Mouse (Mus musculus): ENCODE data around the gene Zbtb25. TPM values are rescaled to one million over a fixed set of nuclear protein-coding genes. Genes with fewer than 3 reads are reported as not detected.

Zbtb25 gene
- total RNA-seq, 2 experiments from 2014 or later = 20.2 to 21.4 TPM

DNA sequence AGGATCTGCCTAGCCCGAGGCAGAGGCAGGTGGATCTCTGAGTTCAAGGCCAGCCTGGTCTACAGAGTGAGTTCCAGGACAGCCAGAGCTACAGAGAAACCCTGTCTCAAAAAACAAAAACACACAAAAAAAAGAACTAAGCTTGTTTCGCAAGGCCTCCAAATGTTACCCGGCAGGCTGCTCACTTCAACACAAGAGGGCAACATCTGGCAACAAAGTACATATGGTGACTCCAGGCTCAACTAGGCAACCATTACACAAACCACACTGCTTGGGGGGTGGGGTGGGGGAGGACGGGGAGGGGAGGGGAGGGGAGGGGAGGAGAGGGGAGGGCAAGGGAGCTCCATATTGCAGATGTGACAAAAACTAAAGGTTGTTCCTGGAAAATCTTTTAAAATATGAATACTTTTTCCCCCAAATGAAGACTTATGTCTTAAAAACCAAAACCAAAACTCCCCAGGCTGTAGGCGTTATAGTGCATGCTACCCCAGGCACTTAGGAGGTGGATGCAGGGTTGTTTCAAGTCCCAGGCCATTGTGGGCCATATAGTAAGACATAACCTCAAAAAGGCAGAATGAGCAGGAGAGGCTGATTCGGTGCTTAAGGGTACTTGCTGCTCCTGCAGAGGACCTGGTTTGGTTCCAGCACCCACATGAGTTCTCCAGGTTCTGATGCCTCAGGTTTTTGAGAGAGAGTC is 23.5 kb downstream of the Zbtb25 start:
- DNase-seq (ENCODE audit: extremely low spot score in 1 of 2, low spot score in 1 of 2) = no peak

DNA sequence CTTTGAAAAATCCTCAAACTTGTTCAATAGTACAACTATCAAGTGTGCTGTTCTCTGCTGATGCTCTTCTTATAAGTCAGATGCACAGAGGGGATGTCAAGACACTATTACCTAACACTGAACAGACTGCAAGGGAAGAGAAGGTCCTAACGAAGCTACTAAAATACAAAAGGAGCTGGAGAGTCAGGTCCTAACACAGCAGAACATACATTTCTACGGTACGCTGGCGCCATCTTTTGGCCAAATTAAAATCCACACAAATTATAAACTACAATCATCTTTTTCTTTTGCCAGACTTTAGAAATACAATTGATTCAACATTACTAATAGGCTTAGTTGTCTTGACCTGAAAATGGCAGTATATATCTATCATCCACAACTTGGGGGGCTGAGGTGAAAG is 28.3 kb downstream of the Zbtb25 start:
- peak in 1 of 2 experiments; percentile 77 for DNase-seq (ENCODE audit: extremely low spot score in 1 of 2, low spot score in 1 of 2)

DNA sequence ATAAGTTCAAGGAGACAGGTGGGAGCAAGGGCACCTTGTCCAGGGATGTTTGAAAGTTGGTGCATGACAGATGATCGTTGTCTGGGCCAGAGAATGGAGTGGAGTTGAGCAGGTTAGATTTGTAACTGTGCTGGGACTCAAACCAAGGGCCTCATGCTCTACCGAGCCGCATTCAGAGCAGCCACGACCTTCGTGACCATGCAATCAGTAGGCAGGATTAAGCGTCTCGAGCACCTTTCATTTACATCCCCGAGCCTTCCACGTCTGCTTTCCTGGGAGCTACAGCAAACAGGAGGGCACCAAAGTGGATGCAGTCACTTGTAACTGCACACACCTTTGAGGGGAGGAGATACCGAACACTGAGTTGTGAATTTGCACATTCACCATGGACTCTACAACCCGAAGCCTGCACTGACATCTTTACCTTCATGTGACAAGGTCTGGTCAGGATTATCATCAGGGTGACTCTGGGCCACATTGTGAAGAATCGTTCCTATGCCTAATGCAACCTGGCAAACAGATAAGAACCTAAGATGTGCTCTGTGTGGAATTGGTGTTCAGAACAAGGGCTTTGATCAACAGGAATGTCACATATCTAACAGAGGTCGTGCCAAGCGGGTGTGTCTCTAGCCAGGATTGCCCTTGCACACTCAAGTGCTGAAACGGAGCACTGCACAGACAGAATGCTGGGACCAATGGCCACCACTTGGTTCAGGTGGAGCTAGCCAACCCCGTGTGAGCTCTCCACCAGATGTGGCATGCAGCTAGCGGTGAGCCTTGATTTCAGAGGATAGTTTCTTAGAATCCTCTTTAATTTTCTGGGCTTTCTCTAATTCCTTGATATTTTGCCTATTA is 33.1 kb downstream of the Zbtb25 start:
- DNase-seq (ENCODE audit: extremely low spot score in 1 of 2, low spot score in 1 of 2) = no peak

DNA sequence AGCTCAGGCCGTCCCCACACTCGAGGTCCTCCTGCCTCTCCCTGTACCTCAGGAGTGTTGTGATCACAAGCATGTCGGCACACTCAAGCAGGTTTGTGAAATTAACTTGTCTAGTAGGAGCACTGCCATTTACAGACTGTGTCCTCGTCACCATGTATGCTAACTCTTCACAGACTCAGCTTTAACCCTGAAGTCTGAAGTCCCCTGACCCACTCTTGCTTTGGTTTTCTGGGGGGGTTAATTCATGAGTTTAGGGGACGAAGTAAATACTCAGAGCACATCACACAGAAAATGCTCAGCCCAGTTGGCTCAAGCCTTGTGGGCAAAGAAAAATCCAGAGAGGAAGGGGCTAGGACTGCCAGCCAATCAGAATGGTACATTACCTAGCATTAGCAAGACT is 33.8 kb downstream of the Zbtb25 start:
- no peak for DNase-seq (ENCODE audit: extremely low spot score in 1 of 2, low spot score in 1 of 2)

DNA sequence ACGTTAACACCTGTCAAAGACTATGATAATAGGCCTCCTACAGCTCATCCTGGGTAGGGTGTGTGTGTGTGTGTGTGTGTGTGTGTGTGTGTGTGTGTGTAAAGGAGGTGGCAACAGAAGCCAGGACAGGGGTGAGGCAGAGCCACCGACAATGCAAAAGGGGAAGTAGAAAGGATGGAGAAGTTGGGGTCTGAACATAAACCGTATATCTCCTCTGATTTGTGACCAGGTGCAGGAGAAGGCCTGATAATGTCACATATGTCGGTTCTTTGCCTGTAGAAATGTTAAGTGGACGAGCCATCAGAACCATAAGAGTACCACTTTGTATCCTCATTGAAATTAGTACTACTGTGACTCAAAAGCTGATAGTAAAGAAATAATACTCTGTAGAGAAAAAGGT is 35.7 kb downstream of the Zbtb25 start:
- no peak for DNase-seq (ENCODE audit: extremely low spot score in 1 of 2, low spot score in 1 of 2)

DNA sequence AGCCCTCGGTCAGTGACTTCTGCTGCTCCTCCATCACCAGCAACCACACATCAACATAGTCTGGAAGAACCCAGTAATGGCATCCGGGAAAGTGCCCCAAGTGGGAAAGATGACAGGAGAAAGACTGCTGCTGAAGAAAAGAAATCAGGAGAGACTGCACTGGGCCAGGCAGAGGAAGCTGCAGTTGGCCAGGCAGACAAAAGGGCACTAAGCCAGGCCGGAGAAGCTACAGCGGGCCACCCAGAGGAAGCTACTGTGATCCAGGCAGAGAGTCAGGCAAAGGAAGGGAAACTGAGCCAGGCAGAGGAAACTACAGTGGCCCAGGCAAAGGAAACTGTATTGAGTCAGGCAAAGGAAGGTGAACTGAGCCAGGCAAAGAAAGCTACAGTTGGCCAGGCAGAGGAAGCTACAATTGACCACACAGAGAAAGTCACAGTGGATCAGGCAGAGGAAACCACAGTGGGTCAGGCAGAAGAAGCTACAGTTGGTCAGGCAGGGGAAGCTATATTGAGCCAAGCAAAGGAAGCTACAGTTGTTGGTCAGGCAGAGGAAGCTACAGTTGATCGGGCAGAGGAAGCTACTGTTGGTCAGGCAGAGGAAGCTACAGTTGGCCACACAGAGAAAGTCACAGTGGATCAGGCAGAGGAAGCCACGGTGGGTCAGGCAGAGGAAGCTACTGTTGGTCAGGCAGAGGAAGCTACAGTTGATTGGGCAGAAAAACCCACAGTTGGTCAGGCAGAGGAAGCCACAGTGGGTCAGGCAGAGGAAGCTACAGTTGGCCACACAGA is 40.6 kb downstream of the Zbtb25 start:
- no peak for DNase-seq (ENCODE audit: extremely low spot score in 1 of 2, low spot score in 1 of 2)

DNA sequence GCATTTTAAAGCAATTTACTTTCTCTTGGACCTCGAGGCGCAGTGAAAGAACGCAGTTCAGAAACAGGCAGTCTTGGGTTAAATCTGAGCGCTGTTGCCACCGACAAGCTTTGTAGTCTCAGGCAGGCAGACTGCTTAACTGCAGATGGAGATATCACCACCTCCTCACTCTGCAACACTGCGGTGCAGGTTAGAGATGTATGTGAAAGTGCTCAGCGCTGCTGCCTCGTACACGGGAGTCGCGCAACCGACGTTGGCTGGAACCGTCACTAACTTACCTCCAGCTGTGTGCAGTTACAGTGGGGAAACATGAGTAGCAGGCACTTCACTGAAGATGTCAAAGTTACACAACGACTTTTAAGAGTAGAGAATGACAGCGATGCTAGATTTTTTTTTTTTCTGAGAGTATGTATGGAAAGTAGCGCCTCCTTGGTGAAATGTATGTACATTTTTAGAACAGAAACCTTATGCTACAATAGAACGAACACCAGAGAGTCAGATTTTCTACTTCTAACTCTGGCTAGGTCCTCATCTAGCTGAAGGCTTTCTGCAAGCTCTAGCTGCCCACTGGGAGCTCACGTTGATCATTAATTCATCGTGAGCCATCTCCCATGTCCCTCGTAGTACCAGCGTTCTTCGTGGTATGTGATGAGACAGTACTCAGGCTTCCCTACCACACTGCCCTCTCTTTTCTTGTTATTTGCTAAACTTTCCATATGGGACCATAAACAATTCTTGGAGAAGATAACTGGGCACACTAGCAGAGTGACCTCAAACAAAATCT is 42.8 kb downstream of the Zbtb25 start:
- DNase-seq (ENCODE audit: extremely low spot score in 1 of 2, low spot score in 1 of 2) = no peak

DNA sequence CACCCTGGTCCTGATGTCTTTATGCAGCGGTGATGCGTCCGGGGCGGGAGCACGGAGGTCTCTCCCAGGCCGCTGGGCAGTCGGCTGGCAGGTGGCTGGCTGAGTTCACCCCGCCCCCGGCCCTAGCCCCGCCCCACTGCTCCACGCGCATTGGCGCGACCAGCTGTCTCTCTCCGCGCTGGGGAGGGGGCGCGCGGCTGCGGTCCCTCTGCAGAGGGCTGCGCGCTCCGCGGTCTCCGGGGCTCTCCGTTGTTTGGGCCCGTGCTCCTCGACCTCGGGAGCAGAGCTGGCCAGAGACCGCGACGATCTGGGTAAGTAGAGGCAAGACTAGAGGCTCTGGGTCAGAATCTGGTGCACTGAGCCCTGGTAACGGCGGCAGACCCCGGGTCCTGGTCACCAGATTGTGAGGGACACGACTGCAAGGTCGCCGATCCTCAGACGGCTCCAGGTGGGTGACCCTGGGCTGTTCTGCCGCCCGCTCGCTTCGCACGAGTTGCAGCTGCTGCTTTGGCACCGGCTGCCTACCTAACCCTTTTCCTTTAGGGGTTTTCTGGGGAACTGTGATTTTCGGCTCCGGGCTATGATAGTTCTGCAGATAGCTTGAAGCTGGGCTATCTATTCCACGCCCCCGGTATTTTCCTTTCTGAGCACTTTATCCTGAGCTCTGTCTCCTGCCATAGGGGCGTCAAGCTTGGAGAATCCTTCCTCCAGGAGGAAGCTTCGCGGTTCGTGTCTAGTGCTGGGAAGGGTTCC is 44.5 kb downstream of the Zbtb25 start, which contains the start of gene Akap5:
Gene Akap5, plus strand, starts transcription at position 213 of the 753 bp plus-strand sequence.
- DNase-seq (ENCODE audit: extremely low spot score in 1 of 2, low spot score in 1 of 2) = peak; percentile 70 to 74

DNA sequence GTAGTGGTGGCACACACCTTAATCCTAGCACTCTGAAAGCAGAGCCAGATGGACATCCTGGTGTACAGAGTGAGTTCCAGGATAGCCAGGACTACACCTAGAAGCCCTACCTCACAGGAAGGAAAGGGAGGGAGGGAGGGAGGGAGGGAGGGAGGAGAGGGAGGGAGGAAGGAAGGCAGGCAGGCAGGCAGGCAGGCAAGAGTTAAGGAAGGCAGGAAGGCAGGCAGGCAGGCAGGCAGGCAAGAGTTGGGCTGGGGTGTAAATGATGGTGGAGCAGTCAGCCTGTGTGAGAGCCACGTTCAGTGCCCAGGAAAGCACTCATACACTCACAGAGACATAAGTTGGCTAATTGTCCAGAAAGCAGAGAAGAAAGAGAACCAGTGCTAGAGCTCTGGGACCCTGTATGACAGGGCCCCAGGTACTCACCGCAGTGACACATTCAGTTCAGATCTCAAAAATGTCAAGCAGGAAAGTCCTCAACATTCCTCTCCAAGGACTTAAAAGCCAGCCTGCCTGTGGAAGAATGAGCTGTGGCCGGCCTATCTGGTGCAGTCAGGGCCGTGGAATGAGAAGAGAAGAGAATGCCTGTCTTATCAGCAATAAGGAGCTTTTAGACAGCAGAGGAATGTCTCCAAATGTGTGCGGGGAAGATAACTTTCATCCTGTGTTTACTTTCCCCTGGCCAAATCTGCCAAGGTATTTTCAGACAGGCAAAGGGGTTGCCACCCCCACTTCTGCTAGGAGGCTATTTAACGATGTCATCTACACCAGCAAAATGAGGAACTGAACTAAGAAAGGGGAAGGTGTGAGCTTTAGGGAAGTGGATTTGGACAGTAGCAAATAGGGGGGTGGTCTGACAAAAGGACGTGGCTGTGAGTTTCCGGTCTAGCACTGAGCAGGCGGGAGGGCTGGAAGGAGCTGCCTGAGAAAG is 50.9 kb downstream of the Zbtb25 start:
- DNase-seq (ENCODE audit: extremely low spot score in 1 of 2, low spot score in 1 of 2) = no peak

DNA sequence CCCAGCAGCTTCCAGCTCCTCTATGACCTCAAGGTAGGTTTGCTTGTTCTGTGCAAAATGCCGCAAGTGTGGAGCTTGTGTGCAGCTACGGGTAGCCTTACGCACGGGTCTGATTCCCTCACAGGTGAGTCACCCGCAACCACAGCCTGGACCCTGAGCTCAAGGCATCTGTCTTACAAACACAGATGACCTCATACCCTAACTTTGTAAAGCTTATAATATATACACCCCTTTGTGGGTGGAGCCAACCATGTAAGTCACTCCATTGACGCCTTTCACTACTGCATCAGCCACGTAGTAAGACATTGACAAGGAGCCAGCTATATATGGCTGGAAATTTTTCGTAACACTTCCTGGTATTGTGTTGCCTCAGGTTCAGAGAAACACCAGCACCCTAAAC is 57.5 kb downstream of the Zbtb25 start:
- no peak for DNase-seq (ENCODE audit: extremely low spot score in 1 of 2, low spot score in 1 of 2)

DNA sequence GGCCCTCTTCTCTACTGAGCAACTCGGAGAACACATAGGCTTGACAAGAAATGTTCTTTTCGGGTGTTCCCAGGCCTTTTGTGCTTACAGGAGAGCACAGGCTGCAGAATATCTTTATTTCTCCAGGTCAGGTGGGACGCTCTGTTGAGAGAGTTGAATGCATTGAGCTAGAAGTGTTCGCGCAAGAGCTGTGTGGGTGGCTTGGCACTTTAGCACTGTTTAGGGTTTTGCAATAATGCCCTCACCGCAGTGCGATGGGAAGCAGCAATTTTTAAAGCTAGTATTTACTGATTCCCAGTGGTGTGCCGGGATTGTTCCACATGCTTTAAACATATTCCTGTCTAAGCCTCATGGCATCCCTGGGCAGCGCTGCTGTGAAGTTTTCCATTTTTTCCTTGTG is 58.2 kb downstream of the Zbtb25 start:
- no peak for DNase-seq (ENCODE audit: extremely low spot score in 1 of 2, low spot score in 1 of 2)

DNA sequence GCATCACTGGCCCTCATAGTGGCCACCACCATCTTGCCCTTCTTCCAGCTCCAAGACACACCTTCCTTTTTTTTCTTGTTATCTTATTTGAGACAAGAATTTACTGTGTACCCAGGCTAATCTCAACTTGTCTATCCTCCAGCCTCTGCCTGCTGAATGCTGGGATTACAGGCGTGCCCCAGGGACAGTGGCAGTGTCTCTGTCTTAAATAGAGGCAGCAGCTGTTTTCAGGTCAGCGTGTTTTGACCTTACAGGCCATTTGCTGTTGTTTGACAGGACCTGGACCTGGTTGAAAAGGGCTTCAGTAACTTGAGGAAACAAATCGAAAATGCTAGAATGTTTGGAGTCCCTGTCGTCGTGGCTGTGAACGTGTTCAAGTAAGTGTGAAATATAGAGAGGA is 58.8 kb downstream of the Zbtb25 start:
- no peak for DNase-seq (ENCODE audit: extremely low spot score in 1 of 2, low spot score in 1 of 2)

DNA sequence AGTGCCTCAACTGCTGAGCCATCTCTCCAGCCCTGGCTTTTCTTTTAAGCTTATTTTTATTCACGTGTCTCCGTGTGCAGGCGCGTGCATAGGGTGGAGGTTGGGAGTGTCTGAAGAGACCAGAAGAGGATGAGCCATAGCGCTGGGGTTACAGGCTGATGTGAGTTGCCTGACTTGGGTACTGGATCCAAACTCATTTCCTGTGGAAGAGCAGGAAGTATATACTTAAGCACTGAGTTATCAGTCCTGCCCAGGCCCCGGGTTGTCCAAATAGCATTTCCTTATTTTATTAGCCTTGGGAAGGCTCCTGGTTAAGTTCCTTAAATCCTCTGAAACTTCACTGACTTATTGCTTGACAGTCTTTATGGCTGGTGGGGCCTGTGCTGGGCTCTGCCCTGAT is 59.4 kb downstream of the Zbtb25 start:
- DNase-seq (ENCODE audit: extremely low spot score in 1 of 2, low spot score in 1 of 2) = no peak

DNA sequence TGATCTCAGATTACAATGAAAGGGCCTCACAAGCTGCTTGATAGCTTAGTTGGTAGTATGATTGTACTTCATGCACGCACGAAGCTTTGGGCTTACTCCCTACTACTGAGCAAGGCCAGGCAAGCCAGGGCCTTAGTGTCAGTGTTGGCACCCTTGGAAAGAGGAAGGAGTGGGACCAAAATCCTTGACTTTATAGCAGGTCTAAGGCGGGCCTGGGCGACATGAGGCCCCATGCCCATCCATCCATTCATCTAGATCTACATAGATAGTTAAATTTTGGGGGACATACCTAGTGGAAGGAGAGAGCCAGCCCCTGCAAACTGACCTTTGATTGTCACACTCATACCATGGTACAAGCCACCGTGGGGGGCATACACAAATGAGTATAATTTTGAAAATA is 61.0 kb downstream of the Zbtb25 start:
- DNase-seq (ENCODE audit: extremely low spot score in 1 of 2, low spot score in 1 of 2) = no peak

DNA sequence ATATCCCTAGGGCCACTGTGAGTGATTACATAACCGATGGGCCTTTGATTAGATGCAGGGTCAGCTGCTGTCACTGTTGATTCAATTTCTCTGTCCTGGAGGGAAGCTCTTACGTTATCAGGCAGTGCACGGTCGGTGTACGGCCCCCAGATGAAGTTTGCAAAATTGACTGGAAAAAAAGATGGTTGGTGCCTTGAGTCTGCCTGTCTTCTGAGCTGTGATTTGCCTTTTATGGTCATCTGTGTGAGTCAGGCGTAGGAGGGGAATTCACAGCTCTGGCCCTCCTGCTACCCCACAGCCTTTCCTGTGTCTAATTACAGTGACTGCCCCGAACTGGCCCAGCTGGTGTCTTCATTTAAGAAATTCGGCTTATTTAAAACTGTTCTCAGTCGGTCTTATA is 61.4 kb downstream of the Zbtb25 start:
- no peak for DNase-seq (ENCODE audit: extremely low spot score in 1 of 2, low spot score in 1 of 2)

DNA sequence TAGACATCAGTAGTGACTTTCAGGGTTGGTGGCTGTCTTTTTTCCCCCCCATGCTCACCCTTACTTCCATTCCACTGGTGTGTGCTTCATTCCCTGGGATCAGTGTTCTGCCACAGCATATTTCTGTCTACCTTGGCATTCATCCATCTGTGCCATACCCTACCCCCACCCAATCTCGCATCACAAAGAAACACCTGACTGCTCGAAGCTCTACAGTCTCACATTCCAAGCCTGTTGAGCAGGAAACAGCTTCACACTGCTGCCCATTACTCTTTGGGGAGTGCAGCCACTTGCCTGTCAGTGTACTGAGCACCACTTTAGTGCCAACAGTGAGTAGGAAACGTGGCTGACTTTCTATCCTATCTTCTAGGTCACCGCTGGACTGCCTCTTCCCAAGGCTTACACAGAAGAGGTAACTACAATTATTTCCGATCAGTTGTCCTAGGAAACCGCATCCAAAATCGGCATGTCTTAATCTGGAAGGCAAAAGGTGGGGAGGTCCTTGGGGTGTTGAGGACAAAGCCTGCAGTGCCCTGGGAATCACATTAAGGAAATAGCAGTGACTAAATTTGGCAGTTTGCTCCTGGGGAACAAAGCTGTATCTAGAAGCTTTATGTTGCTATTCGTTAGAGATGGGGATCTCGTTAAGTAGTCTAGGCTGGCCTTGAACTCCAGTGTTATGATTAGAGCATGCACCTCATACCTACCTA is 62.4 kb downstream of the Zbtb25 start:
- no peak for DNase-seq (ENCODE audit: extremely low spot score in 1 of 2, low spot score in 1 of 2)

DNA sequence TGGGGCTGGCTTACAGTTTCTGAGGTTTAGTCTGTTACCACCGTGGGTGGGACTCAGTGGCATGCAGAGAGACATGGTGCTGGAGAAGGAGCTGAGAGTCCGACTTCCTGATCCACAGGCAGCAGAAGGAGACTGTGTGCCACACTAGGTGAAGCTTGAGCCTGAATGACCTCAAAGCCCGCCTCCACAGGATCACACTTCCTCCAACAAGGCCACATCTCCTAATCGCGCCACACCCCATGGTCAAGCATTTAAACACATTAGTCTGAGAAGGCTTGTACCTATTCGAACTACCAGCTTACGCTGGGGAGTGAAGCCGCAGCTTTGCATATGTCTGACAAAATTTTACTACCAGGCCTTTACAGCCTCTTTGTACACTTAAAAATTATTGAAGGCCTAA is 64.3 kb downstream of the Zbtb25 start:
- DNase-seq (ENCODE audit: extremely low spot score in 1 of 2, low spot score in 1 of 2) = no peak

DNA sequence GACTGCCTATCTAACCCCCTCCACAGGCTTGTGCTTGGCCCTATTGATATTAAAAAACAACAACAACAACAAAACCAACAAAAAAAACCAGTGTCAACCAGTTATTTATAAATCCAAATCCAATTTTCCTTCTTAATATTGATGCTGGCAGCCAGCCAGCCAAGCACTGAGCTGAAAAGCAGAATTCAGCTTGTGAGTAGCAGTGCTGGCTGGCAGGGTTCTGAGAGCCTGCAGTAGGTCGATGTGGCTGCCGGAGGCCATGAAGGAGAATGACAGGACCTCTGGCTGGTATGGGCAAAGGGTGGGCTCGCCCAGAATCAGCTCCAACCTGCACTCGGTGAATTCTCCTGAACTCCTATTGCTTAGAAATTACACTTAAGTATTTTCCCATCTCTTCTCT is 65.2 kb downstream of the Zbtb25 start:
- DNase-seq (ENCODE audit: extremely low spot score in 1 of 2, low spot score in 1 of 2) = peak in 1 of 2 experiments; percentile 33

Data from layer of hippocampus, postnatal 25 days (tissue).